Mouse (Mus musculus) inflammation-experienced regulatory T-cells, adult 6 months (primary cell): ENCODE results near the gene Zfp729a. TPM values are rescaled to one million over a fixed set of nuclear protein-coding genes. Genes with fewer than 3 reads are reported as not detected.
A peak's percentile ranks its signal among the peaks of the same experiment; 100 is the strongest.

ENCODE experiments used
- ATAC-seq: one replicate; pipeline ENCODE4 v1.8.0; 2017
- polyA plus RNA-seq, 3 experiments: library from polyadenylated mRNA; unstranded; fragments of 100-300 nt; shearing (Covaris generic); gene quantifications; one replicate each; pipeline ENCODE4 v1.2.1; 2017

Zfp729a gene
- polyA plus RNA-seq: 10 to 100 TPM; 10.1 to 12.7 (median 11.7) TPM

GRCm38 (mm10) chr13:67637294-67638007, at the start of gene Zfp729a, which contains the start of gene Gm49345:
Zfp729a (minus strand) TSS chr13:67637791.
Gm49345 (minus strand) TSS chr13:67637769.
- ATAC-seq: peak; percentile 99

GRCm38 (mm10) chr13:67686971-67687370, 49.4 kb upstream of the Zfp729a start, which contains the start of gene Zfp738:
Zfp738 (minus strand) TSS chr13:67687071.
- no peak for ATAC-seq

- ATAC-seq: peak; percentile 23
Measured at GRCm38 (mm10) chr13:67683841-67684240, 46.2 kb upstream of the Zfp729a start.

- ATAC-seq: peak; percentile 99
Measured at GRCm38 (mm10) chr13:67682959-67683735, 45.6 kb upstream of the Zfp729a start.

GRCm38 (mm10) chr13:67674902-67675301, 37.3 kb upstream of the Zfp729a start:
- ATAC-seq: no peak

GRCm38 (mm10) chr13:67652496-67652895, 14.9 kb upstream of the Zfp729a start:
- no peak for ATAC-seq

- ATAC-seq: peak; percentile 9
Measured at GRCm38 (mm10) chr13:67610108-67610507, 27.5 kb downstream of the Zfp729a start.

- peak; percentile 81 for ATAC-seq
Measured at GRCm38 (mm10) chr13:67609066-67609876, 28.3 kb downstream of the Zfp729a start, which contains the start of gene Zfp729b. Zfp729b (minus strand) TSS chr13:67609707.

GRCm38 (mm10) chr13:67572591-67573189, 64.9 kb downstream of the Zfp729a start:
- no peak for ATAC-seq

Other genes with a start within 250 kb of the Zfp729a start
- 10 to 100 TPM; 24.1 to 28.1 (median 25.8) TPM for gene Zfp429, start 238.0 kb downstream of the Zfp729a start, polyA plus RNA-seq
- gene Zfp459, start 216.4 kb downstream of the Zfp729a start, polyA plus RNA-seq: 1 to 10 TPM in 1 of 3 experiments, under 1 TPM in 2; 0.19 to 5.7 (median 0.82) TPM
- gene Zfp874a, start 186.2 kb downstream of the Zfp729a start, polyA plus RNA-seq: 10 to 100 TPM; 12.7 to 18.2 (median 15.3) TPM
- gene Zfp874b, start 153.5 kb downstream of the Zfp729a start, polyA plus RNA-seq: 10 to 100 TPM; 11.1 to 16.7 (median 12.4) TPM
- gene Zfp58, start 137.2 kb downstream of the Zfp729a start, polyA plus RNA-seq: 10 to 100 TPM; 12.4 to 15.2 (median 13.4) TPM
- gene Gm26965, start 111.6 kb downstream of the Zfp729a start, polyA plus RNA-seq: 1 to 10 TPM in 2 of 3 experiments, not detected in 1; 2.5 to 6.3 TPM
- 10 to 100 TPM; 51.7 to 63.1 (median 53.1) TPM for gene Zfp87, start 111.6 kb downstream of the Zfp729a start, polyA plus RNA-seq
- gene Zfp748, start 84.0 kb downstream of the Zfp729a start, polyA plus RNA-seq: 10 to 100 TPM; 18.0 to 22.2 (median 18.5) TPM
- 10 to 100 TPM in 1 of 3 experiments, 1 to 10 TPM in 2; 7.1 to 10.0 (median 9.6) TPM for gene Zfp729b, start 28.1 kb downstream of the Zfp729a start, polyA plus RNA-seq
- 1 to 10 TPM in 2 of 3 experiments, not detected in 1; 6.0 to 8.1 TPM for gene Gm49345, start within 50 bp of the Zfp729a start, polyA plus RNA-seq
- gene Zfp738, start 49.3 kb upstream of the Zfp729a start, polyA plus RNA-seq: 10 to 100 TPM; 15.4 to 22.5 (median 20.1) TPM
- gene Zfp65, start 91.4 kb upstream of the Zfp729a start, polyA plus RNA-seq: 1 to 10 TPM; 4.2 to 7.9 (median 6.5) TPM
- 10 to 100 TPM; 15.7 to 19.6 (median 16.3) TPM for gene Zfp85, start 117.4 kb upstream of the Zfp729a start, polyA plus RNA-seq
- gene Zfp493, start 141.9 kb upstream of the Zfp729a start, polyA plus RNA-seq: 1 to 10 TPM; 1.4 to 2.6 (median 1.6) TPM
- gene Zfp273, start 175.9 kb upstream of the Zfp729a start, polyA plus RNA-seq: 1 to 10 TPM; 5.7 to 9.0 (median 7.3) TPM
- gene Gm10037, start 193.3 kb upstream of the Zfp729a start, polyA plus RNA-seq: not detected
- gene BC048507, start 225.5 kb upstream of the Zfp729a start, polyA plus RNA-seq: not detected